Mouse (Mus musculus): ENCODE data around the gene Zfp592.

GRCm38 (mm10) chr7:81047847-81048246, 54.4 kb downstream of the Zfp592 start:
- TF ChIP-seq CTCF (IDR thresholded peaks at IDR 0.05): no peak
- no peak for TF ChIP-seq POLR2A (IDR thresholded peaks at IDR 0.05; ENCODE audit: insufficient read depth, low read depth, low read length)
- no peak for TF ChIP-seq EP300 (IDR thresholded peaks at IDR 0.05; ENCODE audit: insufficient read depth, low read depth, low read length)

Measured in heart, adult 2 months (tissue).